Mouse (Mus musculus) kidney, adult 9 months (tissue): Measurements from ENCODE around the gene Tfap2b.
A peak's percentile ranks its signal among the peaks of the same experiment; 100 is the strongest.

Experiments
- DNase-seq: peaks from one replicate; pipeline ENCODE4 v3.0.0; 2022

Gene Tfap2b

DNA sequence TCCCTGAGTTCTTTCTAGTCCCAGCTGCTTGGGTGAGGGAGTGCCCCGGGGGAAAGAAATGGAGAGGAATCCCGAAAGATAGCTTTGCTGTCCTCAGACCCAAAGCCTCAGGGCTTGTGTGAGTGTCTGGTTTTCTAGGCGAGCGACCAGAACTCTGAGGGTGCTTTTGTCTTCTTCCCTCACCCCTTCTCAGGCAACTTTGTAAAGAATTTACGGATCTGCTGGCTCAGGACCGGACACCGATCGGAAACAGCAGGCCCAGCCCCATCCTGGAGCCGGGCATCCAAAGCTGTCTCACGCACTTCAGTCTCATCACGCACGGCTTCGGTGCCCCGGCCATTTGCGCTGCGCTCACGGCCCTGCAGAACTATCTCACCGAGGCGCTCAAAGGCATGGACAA is 25.1 kb downstream of the Tfap2b start:
- no peak for DNase-seq

DNA sequence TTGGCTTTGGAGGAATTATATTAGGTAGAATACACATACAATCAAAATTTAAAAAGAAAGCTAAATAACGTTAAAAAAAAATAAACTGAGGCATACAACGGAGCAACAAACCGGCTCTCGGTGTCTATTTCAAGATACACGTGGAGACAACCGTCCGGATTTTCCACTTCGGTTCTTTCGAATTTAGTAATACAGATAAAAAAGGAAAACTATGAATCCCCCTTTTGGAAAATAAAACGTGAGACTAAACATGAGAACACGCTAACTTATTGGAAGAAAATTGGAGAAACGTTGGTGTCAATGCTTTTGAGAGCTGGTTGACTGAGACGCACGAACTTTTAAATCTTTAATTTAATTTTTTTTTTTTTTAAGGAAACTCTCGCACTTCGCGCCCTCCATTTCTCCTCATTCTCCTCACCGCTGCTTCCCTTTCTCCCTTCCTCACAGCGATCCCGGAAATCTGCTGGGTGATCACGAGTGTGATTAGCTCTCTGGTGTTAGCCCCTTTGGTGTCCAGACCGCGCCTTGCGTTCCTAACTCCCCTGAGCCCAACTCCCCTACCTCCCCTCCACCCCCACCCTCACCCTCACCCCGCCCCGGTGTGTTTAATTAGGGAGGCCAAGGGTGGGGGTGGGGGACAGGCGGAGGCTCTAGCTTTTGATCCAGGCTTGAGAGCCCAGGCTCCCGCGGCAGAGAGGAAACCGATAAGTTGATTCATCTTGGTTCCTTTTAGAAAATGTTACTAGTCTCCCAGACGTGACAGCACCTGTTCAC is 25.9 kb downstream of the Tfap2b start:
- no peak for DNase-seq

DNA sequence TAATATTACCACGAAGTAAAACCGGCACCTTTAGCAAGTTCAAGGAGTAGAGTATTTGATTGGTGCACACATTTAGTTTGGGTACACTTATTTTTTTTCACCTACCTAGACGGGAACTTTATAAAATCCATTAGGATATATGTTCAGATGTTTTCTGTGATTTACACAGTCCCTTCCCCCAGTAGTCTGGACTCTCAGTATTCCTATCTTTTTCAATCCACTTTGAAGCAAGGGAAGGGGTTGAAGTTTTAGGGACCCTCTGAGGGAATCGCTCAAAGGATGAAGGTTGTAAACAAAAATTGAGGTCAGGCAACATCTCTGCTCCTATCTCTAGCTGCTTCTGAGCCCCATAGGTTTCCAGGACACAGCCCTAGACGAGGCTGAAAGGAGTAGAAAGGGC is 27.3 kb downstream of the Tfap2b start:
- peak; percentile 5 for DNase-seq

DNA sequence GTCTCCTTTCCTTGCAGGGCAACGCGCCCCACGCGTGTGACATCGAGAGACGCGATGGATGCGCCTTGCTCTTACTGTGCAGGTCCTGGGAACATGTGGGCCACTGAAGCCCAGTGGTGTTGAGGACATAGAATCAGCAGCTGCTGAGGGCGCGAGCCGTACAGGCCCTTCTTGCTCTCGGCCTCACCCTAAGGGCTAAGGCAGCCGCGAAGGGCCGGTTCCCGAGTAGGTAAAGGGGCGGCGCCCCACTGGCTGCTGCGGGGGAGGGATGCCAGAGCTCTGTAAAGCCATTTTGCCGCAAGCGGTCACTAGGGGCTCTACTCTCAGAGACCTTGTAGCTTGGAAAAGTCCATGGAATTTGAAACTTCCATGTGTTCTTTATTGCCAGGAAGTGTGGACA is 27.9 kb downstream of the Tfap2b start:
- peak; percentile 29 for DNase-seq

DNA sequence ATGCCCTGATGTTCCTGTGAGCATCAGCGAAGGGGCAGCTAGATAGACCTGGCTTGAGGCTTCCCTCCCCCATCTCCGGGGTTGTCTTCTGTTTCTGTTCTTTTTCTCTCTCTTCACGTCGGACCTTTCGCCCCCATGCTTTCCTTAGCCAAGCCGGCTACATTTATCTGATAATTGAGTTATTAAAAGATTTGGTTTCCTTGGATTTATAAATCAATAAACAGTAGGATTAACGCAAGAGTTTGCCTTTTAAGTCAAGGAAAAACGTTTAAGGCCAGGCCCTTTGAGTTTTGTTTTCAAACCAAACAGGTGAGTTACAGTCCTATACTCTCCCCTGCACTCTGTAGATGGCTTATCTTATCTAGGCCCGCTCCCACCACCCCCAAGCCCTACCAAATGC is 28.3 kb downstream of the Tfap2b start:
- DNase-seq: no peak

DNA sequence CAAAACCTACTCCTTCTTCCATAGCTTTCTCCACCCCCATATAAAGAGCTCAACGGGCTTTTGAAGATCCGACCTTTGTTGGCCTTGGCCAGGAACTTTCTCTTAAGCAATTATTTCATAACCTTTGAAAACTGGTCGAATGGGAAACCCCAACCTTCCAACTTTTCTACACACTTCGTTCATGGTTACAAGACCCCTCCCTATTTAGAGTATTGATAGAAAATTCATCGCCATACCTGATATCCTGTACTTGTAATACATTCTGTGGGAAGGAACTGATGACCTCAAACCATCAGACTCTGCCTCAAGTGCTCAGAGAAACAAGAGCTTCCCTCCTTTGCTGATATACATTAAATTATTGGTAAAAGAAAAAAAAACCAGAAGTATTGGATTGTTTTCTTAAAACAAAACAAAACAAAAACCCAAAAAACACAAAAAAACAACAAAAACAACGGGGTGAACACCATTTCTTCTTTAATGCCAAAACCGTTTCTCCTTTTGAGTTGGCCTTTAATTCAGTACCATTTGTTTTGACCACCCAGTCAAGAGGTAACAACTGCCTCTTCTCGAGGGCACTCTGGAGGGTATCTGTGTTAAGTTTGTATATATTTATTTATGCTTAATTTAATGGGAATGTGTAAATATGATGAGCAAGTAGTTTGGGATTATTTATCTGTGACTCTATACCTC is 29.2 kb downstream of the Tfap2b start:
- no peak for DNase-seq

DNA sequence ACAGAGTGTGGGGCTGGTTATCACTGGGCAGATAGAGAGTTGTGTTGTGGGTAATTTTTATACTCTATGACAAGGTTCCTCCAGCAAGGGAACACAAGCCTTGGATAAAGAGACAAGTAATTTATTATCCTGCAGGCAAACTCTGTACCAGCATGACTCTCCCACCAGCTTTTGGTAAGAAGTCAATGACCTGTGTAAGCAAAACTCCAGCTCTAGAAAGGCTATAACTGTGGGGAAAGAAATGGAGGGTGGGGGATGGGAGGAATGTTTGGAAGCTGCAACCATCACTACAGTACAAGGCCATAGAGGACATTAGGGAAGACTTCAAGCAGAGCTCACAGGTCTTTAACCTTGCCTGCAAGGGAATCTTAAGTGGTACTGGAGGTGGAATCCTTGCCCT is 31.3 kb downstream of the Tfap2b start:
- DNase-seq: peak; percentile 52

DNA sequence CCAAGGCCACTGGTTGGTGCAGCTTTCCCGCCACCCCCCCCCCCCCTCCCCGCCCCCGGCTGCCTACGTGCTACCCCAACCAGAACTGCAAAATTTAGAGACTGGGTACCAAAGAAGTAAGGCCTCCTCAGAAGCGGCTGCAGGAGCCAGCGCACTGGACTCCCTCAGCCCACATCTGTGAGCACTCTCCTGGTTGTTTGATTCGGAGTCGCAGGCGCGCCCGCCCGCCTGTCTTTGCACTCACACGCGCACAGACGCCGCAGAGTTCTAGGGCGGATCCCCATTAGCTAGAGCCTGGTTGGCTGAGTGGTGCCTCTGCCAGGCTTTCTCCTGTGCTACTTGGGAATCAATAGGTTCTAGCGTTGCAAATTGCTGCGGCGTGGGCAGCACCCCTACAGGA is 32.6 kb downstream of the Tfap2b start:
- no peak for DNase-seq

DNA sequence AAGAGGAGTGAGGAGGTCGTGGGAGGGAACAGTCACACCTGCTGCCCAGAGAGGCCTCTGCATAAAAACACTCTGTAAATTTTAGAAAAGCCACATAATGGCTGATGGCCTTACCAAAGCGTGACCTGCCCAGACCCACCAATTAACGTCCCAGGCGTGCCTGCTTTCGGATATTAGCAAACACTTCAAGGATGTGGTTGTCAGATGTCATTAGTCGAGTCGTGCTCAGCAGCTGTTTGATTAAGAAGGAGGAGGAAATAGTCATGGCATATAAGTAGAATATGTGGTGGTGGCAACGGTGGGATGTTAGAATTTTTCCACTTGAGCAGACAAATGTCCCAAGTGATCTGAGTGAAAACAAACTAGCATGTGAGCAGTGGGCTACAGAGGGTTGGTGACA is 33.3 kb downstream of the Tfap2b start:
- no peak for DNase-seq

DNA sequence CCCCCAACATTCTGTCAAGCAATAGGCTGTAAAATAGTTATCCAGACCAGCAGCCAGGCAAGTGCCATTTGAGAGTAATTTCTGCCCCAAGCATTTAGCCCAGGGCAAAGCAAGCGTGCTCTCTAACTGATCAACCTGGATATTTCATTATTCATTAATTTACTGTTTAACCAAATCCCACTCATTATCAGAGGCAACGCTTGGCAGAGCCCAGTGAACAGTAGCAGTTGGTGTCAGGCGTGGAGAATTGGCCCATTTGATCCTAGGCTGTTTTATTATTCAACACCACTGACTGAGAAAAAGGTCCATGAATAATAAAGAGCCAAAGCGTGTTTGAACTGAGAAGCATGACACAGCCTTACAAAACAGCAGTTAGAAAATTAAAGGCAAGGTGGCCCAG is 36.3 kb downstream of the Tfap2b start:
- peak; percentile 84 for DNase-seq

DNA sequence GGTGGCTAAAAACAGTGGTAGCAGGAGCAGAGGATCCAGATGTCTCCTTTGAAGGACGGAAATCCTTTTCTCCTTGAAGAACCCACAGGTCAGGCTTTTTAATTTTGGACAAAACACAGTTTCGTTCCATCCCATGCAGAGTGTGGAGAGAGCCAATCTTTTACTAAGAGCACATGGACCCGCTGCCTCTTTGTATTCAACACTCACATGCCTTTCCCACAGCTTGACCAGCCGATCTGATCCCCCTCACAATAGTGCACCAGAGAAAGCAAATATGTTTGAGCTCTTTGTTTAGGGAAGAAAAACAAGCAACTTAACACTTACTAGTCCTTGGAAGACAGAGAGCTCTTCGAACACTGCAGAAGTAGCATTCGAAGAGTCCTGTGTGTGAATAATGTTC is 42.6 kb downstream of the Tfap2b start:
- no peak for DNase-seq

DNA sequence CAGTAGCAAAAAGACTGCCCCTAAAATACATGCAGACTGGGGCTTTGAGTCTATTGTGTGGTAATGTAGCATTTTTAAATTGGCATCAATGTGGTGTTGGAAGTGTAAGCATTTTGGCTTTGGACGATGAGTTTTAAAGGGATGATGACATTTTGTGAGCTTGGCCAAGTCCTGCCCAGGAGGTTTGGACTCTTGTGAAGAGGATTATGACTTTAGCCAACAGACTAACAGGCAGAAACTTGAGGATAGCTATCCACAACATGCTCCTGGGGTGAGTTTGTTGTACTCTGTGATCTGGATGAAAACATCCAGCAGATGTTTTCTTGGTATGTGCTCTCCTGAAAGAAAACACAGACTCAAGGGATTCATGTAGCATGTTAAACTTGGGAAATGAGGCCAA is 60.9 kb downstream of the Tfap2b start:
- no peak for DNase-seq
